Mouse (Mus musculus) heart, postnatal 0 days (tissue): Measurements from ENCODE around the gene E4f1.

ENCODE experiments used
- CTCF ChIP-seq: IDR thresholded peaks from 2 replicates; pipeline ENCODE4 v1.5.1; 2016; ENCODE audit warnings: antibody characterized with exemption, control low read depth, low read depth
- EP300 ChIP-seq: IDR thresholded peaks from 2 replicates; pipeline ENCODE4 v1.6.1; 2016; ENCODE audit warnings: antibody characterized with exemption, low read depth

- TF ChIP-seq CTCF, result no peak
- no peak for TF ChIP-seq EP300
Observed at GRCm38 (mm10) chr17:24402371-24402770, 67.7 kb downstream of the E4f1 start.
